Mouse (Mus musculus) skeletal muscle tissue, postnatal 0 days (tissue): ENCODE data around the gene Gm45021. TPM values are rescaled to one million over a fixed set of nuclear protein-coding genes. Genes with fewer than 3 reads are reported as not detected.

Source experiments
- polyA plus RNA-seq: library from polyadenylated mRNA; unstranded; fragments of >200 nt; fragmentation: Nextera tagmentation; extraction: Ambion mirVana; gene quantifications from 2 replicates; pipeline ENCODE4 v1.2.1, GENCODE M21; 2015

Gm45021 gene
- 3.5 and 4.2 TPM in 2 replicates for polyA plus RNA-seq

GRCm38 (mm10) chr6:48589194-48589750 is at the start of gene Gm45021:
Gene Gm45021, plus strand, starts transcription at chr6:48589610.

GRCm38 (mm10) chr6:48554280-48555103 is 34.9 kb upstream of the Gm45021 start, which contains the start of gene Lrrc61:
Gene Lrrc61, plus strand, starts transcription at chr6:48554796.

GRCm38 (mm10) chr6:48572572-48573061 is 16.8 kb upstream of the Gm45021 start, which contains the start of gene Rarres2:
Gene Rarres2, minus strand, starts transcription at chr6:48572789.

GRCm38 (mm10) chr6:48593158-48594042 is 4.0 kb downstream of the Gm45021 start, which contains the start of the genes Repin1 and Gm44965:
Gene Repin1, plus strand, starts transcription at chr6:48593883.
Gene Gm44965, plus strand, starts transcription at chr6:48593941.

GRCm38 (mm10) chr6:48601271-48602079 is 12.1 kb downstream of the Gm45021 start, which contains the start of gene Zfp775:
Gene Zfp775, plus strand, starts transcription at chr6:48602063.

GRCm38 (mm10) chr6:48626464-48626863 is 37.1 kb downstream of the Gm45021 start, which contains the start of gene AI854703:
Gene AI854703, plus strand, starts transcription at chr6:48626764.

GRCm38 (mm10) chr6:48646995-48647394 is 57.6 kb downstream of the Gm45021 start, which contains the start of gene Gimap8:
Gene Gimap8, plus strand, starts transcription at chr6:48647234.

Other genes with a start within 250 kb of the Gm45021 start
- gene Krba1, start 194.0 kb upstream of the Gm45021 start, polyA plus RNA-seq: 4.8 and 6.5 TPM in 2 replicates
- gene Zfp467, start 143.8 kb upstream of the Gm45021 start, polyA plus RNA-seq: 18.1 and 23.6 TPM in 2 replicates
- 0.08 and 0.11 TPM in 2 replicates for gene Sspo, start 141.4 kb upstream of the Gm45021 start, polyA plus RNA-seq
- gene Atp6v0e2, start 52.0 kb upstream of the Gm45021 start, polyA plus RNA-seq: 21.0 and 24.8 TPM in 2 replicates
- gene Lrrc61, start 34.8 kb upstream of the Gm45021 start, polyA plus RNA-seq: 8.8 and 9.2 TPM in 2 replicates
- 77.5 and 103 TPM in 2 replicates for gene Rarres2, start 16.8 kb upstream of the Gm45021 start, polyA plus RNA-seq
- 22.8 and 23.9 TPM in 2 replicates for gene Repin1, start 4.3 kb downstream of the Gm45021 start, polyA plus RNA-seq
- gene Gm44965, start 4.3 kb downstream of the Gm45021 start, polyA plus RNA-seq: not detected in 2 replicates
- 3.7 and 3.8 TPM in 2 replicates for gene Zfp775, start 12.5 kb downstream of the Gm45021 start, polyA plus RNA-seq
- 0.27 and 0.48 TPM in 2 replicates for gene AI854703, start 37.2 kb downstream of the Gm45021 start, polyA plus RNA-seq
- gene Gimap8, start 57.6 kb downstream of the Gm45021 start, polyA plus RNA-seq: 1.7 and 1.8 TPM in 2 replicates
- 2.9 and 3.4 TPM in 2 replicates for gene Gimap9, start 86.5 kb downstream of the Gm45021 start, polyA plus RNA-seq
- gene Gimap4, start 94.9 kb downstream of the Gm45021 start, polyA plus RNA-seq: 14.6 and 16.2 TPM in 2 replicates
- 19.4 and 22.7 TPM in 2 replicates for gene Gimap6, start 118.6 kb downstream of the Gm45021 start, polyA plus RNA-seq
- gene Gm28053, start 129.0 kb downstream of the Gm45021 start, polyA plus RNA-seq: 1.6 and 2.3 TPM in 2 replicates
- gene Gimap7, start 129.0 kb downstream of the Gm45021 start, polyA plus RNA-seq: not detected in 2 replicates
- 11.1 and 12.1 TPM in 2 replicates for gene Gimap1, start 149.4 kb downstream of the Gm45021 start, polyA plus RNA-seq
- 8.5 and 9.6 TPM in 2 replicates for gene Gimap5, start 156.6 kb downstream of the Gm45021 start, polyA plus RNA-seq
- gene Gimap3, start 181.2 kb downstream of the Gm45021 start, polyA plus RNA-seq: not detected in 2 replicates